Mouse (Mus musculus) bone marrow macrophage, adult 2 months (primary cell): ENCODE measurements around the gene Dcun1d2.

Experiments
- CTCF ChIP-seq: IDR thresholded peaks from 2 replicates; pipeline ENCODE4 v1.5.1; 2012; ENCODE audit warnings: low read depth, mild to moderate bottlenecking, low read length, moderate library complexity
- POLR2A ChIP-seq: IDR thresholded peaks from 2 replicates; pipeline ENCODE4 v1.6.1; 2012; ENCODE audit warnings: mild to moderate bottlenecking, low read depth, low read length, borderline replicate concordance

GRCm38 (mm10) chr8:13216386-13216785 lies 71.5 kb downstream of the Dcun1d2 start:
- no peak for TF ChIP-seq CTCF
- TF ChIP-seq POLR2A, result no peak
